Mouse (Mus musculus) liver, embryonic 14.5 days (tissue): Measurements from ENCODE around the gene Fat3.

Experiments used
- CTCF ChIP-seq: IDR thresholded peaks from 2 replicates; pipeline ENCODE4 v1.5.1; 2016; ENCODE audit warnings: antibody characterized with exemption, low read depth, control low read depth
- EP300 ChIP-seq: IDR thresholded peaks from 2 replicates; pipeline ENCODE4 v1.6.1; 2016; ENCODE audit warnings: antibody characterized with exemption, low read depth

- TF ChIP-seq CTCF (no peak), EP300 (no peak)
Measured at GRCm38 (mm10) chr9:16168051-16168450, 333.0 kb downstream of the Fat3 start.
